In genomic region chr14:77260107-77260506, GRCm38 (mm10) we compare ENCODE assay signal across 15 mouse cellular contexts.
DNase-seq lines count a peak whose midpoint lies in the region; ATAC-seq lines count a peak whose summit lies in the region.
"Had no signal": no experiment of that assay in that cellular context is flagged by ENCODE, and none has a peak within 500 bp of the region (broad histone marks: within the 10 kb centered on the region; RNA-seq: fewer than 3 reads in every experiment).

No protein-coding gene starts in this region.

- no peak overlapping the region for H3K4me2 ChIP-seq in embryonic facial prominence, embryonic 14.5 days (ENCODE audit: low read depth, low read length)
- H3K4me2 ChIP-seq: forebrain, embryonic 12.5 days; limb, embryonic 15.5 days; liver, embryonic 15.5 days; midbrain, embryonic 11.5 days had no signal

- intact Hi-C loops in heart, postnatal 10 days (cut with DNase I), result no loop called here
- intact Hi-C loops in heart, postnatal 25 days (cut with DNase I), result no loop called here
- intact Hi-C loops in gastrocnemius, postnatal 36 days (cut with DNase I), result no loop called here

- H3K27ac ChIP-seq in embryonic facial prominence, embryonic 14.5 days (replicated peaks; ENCODE audit: low read depth, low read length), result no peak overlapping the region
- H3K27ac ChIP-seq in embryonic facial prominence, embryonic 10.5 days (replicated peaks), result no peak overlapping the region
- peak overlapping the region; percentile 78 for H3K27ac ChIP-seq in brown adipose tissue, adult 24 weeks (replicated peaks; ENCODE audit: low read depth, low read length)
- H3K27ac ChIP-seq: forebrain, embryonic 12.5 days; hindbrain, postnatal 0 days; limb, embryonic 15.5 days; liver, embryonic 15.5 days had no signal

- no peaks in the 10 kb centered on the region for H3K36me3 ChIP-seq in embryonic facial prominence, embryonic 14.5 days (ENCODE audit: control insufficient read depth, insufficient read depth, low read length)
- no peaks in the 10 kb centered on the region for H3K36me3 ChIP-seq in embryonic facial prominence, embryonic 10.5 days (replicated peaks)
- H3K36me3 ChIP-seq: forebrain, embryonic 12.5 days; limb, embryonic 15.5 days; liver, embryonic 15.5 days had no signal

- 49% methylated on average over 4 of the region's 4 CpGs for WGBS in embryonic facial prominence, embryonic 14.5 days
- WGBS in embryonic facial prominence, embryonic 10.5 days, result 58% methylated on average over 4 of the region's 4 CpGs

- H3K4me1 ChIP-seq in embryonic facial prominence, embryonic 14.5 days (ENCODE audit: control insufficient read depth, insufficient read depth, low read length), result peaks cover 5% of the 10 kb centered on the region; the same call in 1 of the 2 replicates
- no peaks in the 10 kb centered on the region for H3K4me1 ChIP-seq in embryonic facial prominence, embryonic 10.5 days
- peaks cover 6% of the 10 kb centered on the region for H3K4me1 ChIP-seq in brown adipose tissue, adult 24 weeks (ENCODE audit: control insufficient read depth, insufficient read depth, insufficient read length, low read length)
- H3K4me1 ChIP-seq: liver, embryonic 15.5 days had no signal

- no peak overlapping the region for H3K4me3 ChIP-seq in embryonic facial prominence, embryonic 14.5 days (ENCODE audit: low read depth, low read length)
- H3K4me3 ChIP-seq in embryonic facial prominence, embryonic 10.5 days, result no peak overlapping the region
- H3K4me3 ChIP-seq in brown adipose tissue, adult 24 weeks (ENCODE audit: insufficient read depth, low read depth, low read length), result no peak overlapping the region
- H3K4me3 ChIP-seq: forebrain, embryonic 12.5 days; limb, embryonic 15.5 days; liver, embryonic 15.5 days had no signal

- no peak for ATAC-seq in embryonic facial prominence, embryonic 14.5 days (ENCODE audit: low read depth)
- ATAC-seq: hindbrain, postnatal 0 days had no signal

- no peaks in the 10 kb centered on the region for H3K9me3 ChIP-seq in embryonic facial prominence, embryonic 14.5 days (ENCODE audit: control insufficient read depth, low read length)
- no peaks in the 10 kb centered on the region for H3K9me3 ChIP-seq in embryonic facial prominence, embryonic 10.5 days
- H3K9me3 ChIP-seq: forebrain, embryonic 12.5 days; limb, embryonic 15.5 days; liver, embryonic 15.5 days had no signal

- H3K9ac ChIP-seq in embryonic facial prominence, embryonic 14.5 days (ENCODE audit: low read depth, low read length), result no peak overlapping the region
- H3K9ac ChIP-seq: forebrain, embryonic 12.5 days; limb, embryonic 15.5 days; liver, embryonic 15.5 days had no signal

- DNase-seq in embryonic facial prominence, embryonic 14.5 days (ENCODE audit: low spot score), result peak; percentile 53
- no peak for DNase-seq in embryonic facial prominence, embryonic 10.5 days (ENCODE audit: low spot score)
- DNase-seq in heart, postnatal 10 days, result peak; percentile 23 to 28
- DNase-seq in heart, postnatal 25 days (ENCODE audit: low spot score), result no peak
- DNase-seq in gastrocnemius, postnatal 36 days, result peak; percentile 31 to 53
- DNase-seq in left cerebral cortex, adult 18-20 months (ENCODE audit: low spot score in 2 of 2), result no peak
- DNase-seq: retina, postnatal 1 day; thymus, adult 2 months had no signal

- no peaks in the 10 kb centered on the region for H3K27me3 ChIP-seq in embryonic facial prominence, embryonic 14.5 days (replicated peaks; ENCODE audit: control insufficient read depth, insufficient read depth, low read length)
- H3K27me3 ChIP-seq in embryonic facial prominence, embryonic 10.5 days (replicated peaks; ENCODE audit: low read depth, poor library complexity, severe bottlenecking), result no peaks in the 10 kb centered on the region
- H3K27me3 ChIP-seq: CH12.LX; forebrain, embryonic 12.5 days; limb, embryonic 15.5 days; liver, embryonic 15.5 days had no signal

Comparison
In these comparisons a context has a peak if more than half of its experiments do, and no peak if none do; other contexts are left out.
1. DNase-seq: peak in embryonic facial prominence, embryonic 14.5 days (single experiment), heart, postnatal 10 days (2 of 2) and gastrocnemius, postnatal 36 days (2 of 2); none in embryonic facial prominence, embryonic 10.5 days (single experiment), heart, postnatal 25 days (single experiment) and left cerebral cortex, adult 18-20 months (0 of 2).